Mouse (Mus musculus): ENCODE measurements around the gene Rap1b. TPM values are rescaled to one million over a fixed set of nuclear protein-coding genes. Genes with fewer than 3 reads are reported as not detected.

Gene Rap1b
- polyA plus RNA-seq, 1 experiment = not detected

DNA sequence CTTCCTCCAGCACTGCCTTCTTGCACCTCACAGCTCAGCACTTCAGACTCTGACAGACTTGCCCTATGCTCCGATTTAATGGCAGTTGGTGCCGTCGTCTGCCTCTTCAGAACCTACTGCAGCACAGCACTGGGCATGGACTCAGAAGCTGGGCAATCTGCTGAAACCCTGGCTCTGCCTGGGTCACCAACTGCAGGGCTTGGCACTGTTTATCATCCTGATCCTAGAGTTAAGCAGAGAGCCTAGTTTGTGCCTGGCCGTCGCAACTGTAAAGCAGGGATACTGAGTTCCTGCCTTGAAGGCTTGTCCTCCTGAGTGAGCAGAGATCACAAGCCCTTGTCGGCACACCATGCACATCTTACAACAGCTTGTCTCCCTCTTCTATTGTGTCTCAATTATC is 29.1 kb downstream of the Rap1b start:
- H3K4me3 ChIP-seq (ENCODE audit: insufficient read depth, low read depth, low read length) = no peak overlapping the region
- TF ChIP-seq CTCF (IDR thresholded peaks at IDR 0.05; ENCODE audit: insufficient read depth, low read depth, low read length) (no peak), POLR2A (IDR thresholded peaks at IDR 0.05; ENCODE audit: insufficient read depth, low read depth, low read length) (no peak)
- WGBS = 85% methylated on average over 6 of the region's 6 CpGs

DNA sequence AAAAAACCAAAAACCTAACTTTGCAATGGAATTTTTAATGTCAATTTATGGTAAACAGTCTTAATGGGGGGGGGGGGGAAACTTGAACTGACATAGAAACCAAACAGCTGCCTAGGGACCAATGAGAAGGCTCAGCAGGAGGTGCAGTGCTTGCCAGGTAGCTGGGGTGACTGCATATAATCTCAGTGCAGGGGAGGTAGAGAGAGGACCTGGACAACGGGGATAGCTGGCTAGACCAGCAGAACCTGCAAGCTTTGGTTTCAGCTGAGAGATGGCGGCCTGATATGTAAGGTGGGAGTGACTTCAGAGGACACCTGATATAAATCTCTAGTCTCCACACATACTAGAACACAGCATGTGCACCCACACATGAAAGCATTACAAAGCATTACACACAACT is 33.3 kb downstream of the Rap1b start:
- no peak for TF ChIP-seq POLR2A (IDR thresholded peaks at IDR 0.05; ENCODE audit: insufficient read depth, low read depth, low read length)
- no peak for TF ChIP-seq CTCF (IDR thresholded peaks at IDR 0.05; ENCODE audit: insufficient read depth, low read depth, low read length)
- 86% methylated on average over 2 of the region's 2 CpGs for WGBS
- H3K27ac ChIP-seq (ENCODE audit: insufficient read depth, low read depth, low read length) = no peak overlapping the region
- no peak overlapping the region for H3K4me3 ChIP-seq (ENCODE audit: insufficient read depth, low read depth, low read length)
- H3K4me1 ChIP-seq (ENCODE audit: control insufficient read depth, insufficient read depth, low read length) = no peaks in the 10 kb centered on the region

More for the DNA sequence above, 29.1 kb downstream of the Rap1b start:
- no peak overlapping the region for H3K27ac ChIP-seq (ENCODE audit: insufficient read depth, low read depth, low read length)
- 0 out of 2 replicates have a peak, but pooled peaks cover under 1% of the 10 kb centered on the region for H3K4me1 ChIP-seq (ENCODE audit: control insufficient read depth, insufficient read depth, low read length)

DNA sequence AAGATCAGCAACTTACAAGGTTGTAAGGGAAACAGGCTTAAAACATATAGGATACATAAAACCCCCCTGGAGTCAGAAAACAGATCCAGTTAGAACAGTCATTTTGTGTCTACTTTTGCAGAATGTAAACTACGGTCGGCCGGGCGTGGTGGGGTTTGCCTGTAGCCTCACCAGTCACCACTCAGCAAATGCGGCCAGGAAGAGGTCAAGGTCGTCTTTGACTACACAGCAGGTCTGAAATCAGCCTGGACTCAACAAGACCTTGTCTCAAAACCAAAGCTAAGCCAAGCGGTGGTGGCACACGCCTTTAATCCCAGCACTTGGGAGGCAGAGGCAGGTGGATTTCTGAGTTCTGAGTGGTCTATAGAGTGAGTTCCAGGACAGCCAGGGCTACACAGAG is 34.3 kb downstream of the Rap1b start:
- no peak overlapping the region for H3K27ac ChIP-seq (ENCODE audit: insufficient read depth, low read depth, low read length)
- H3K4me1 ChIP-seq (ENCODE audit: control insufficient read depth, insufficient read depth, low read length) = no peaks in the 10 kb centered on the region
- TF ChIP-seq CTCF (IDR thresholded peaks at IDR 0.05; ENCODE audit: insufficient read depth, low read depth, low read length) = no peak
- 96% methylated on average over 8 of the region's 8 CpGs for WGBS
- no peak overlapping the region for H3K4me3 ChIP-seq (ENCODE audit: insufficient read depth, low read depth, low read length)

DNA sequence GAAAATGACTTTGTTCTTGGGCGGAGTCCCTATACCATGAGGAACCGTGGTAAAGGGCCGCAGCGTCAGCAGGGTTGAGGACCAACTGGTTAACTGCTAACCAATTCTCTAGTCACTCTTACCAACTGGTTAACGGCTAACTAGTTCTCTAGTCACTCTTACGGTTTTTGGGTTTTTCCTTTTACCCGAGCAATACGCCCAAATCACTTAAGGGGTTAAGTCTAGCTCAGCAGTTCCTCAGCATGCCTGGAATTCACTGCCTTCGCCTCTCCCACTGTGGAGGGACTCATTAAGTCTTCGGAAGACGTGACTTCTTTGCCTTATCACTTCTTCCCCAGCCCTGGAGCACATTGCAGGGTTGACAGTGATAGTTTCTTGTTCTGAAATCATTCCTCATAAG is 35.3 kb downstream of the Rap1b start:
- H3K4me3 ChIP-seq (ENCODE audit: insufficient read depth, low read depth, low read length) = no peak overlapping the region
- TF ChIP-seq CTCF (IDR thresholded peaks at IDR 0.05; ENCODE audit: insufficient read depth, low read depth, low read length) (no peak), POLR2A (IDR thresholded peaks at IDR 0.05; ENCODE audit: insufficient read depth, low read depth, low read length) (no peak)
- WGBS = 81% methylated on average over 11 of the region's 11 CpGs
- H3K4me1 ChIP-seq (ENCODE audit: control insufficient read depth, insufficient read depth, low read length) = no peaks in the 10 kb centered on the region
- no peak overlapping the region for H3K27ac ChIP-seq (ENCODE audit: insufficient read depth, low read depth, low read length)

DNA sequence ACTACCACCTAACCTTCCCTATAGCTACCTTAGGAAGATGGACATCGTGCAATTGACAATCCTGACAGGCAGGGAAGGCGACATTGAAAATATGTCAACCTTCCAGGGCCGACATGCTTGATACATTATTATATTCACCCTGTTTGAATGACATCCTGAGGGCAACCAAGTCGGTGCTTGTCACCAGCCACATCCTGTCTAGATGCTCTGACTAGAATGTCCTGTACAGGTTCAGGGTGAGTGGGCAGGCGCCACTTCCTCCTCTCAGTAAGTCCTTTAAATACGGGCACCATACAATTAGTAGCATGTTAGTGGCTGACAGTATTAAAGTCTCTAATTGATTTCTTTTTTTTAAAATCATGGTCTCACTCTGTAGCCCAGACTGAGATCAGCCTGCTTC is 37.8 kb downstream of the Rap1b start:
- TF ChIP-seq POLR2A (IDR thresholded peaks at IDR 0.05; ENCODE audit: insufficient read depth, low read depth, low read length) = no peak
- TF ChIP-seq CTCF (IDR thresholded peaks at IDR 0.05; ENCODE audit: insufficient read depth, low read depth, low read length) = no peak
- WGBS = 80% methylated on average over 6 of the region's 6 CpGs
- no peak overlapping the region for H3K27ac ChIP-seq (ENCODE audit: insufficient read depth, low read depth, low read length)
- H3K4me1 ChIP-seq (ENCODE audit: control insufficient read depth, insufficient read depth, low read length) = no peaks in the 10 kb centered on the region
- no peak overlapping the region for H3K4me3 ChIP-seq (ENCODE audit: insufficient read depth, low read depth, low read length)

DNA sequence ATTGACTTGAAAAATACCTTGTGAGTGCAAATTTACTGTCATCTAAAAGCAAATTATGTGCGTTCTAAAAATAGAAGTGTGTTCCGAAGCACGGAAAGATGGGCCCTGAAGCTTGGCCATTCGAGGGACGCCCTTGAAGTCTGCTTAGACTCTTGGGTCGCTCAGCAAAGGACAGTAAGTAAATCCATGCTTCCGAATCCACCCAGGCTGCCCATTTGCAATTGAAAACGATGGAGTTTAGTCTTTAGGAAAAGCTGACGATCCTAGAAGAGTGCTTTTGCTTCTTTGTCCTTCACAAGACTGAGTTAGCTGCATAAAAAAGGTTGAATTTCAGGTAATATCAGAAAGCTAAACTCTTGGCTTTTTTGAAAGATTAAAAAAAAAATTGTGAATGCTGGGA is 39.9 kb downstream of the Rap1b start:
- no peak for TF ChIP-seq POLR2A (IDR thresholded peaks at IDR 0.05; ENCODE audit: insufficient read depth, low read depth, low read length)
- no peak for TF ChIP-seq CTCF (IDR thresholded peaks at IDR 0.05; ENCODE audit: insufficient read depth, low read depth, low read length)
- H3K4me3 ChIP-seq (ENCODE audit: insufficient read depth, low read depth, low read length) = no peak overlapping the region
- 59% methylated on average over 9 of the region's 9 CpGs for WGBS

DNA sequence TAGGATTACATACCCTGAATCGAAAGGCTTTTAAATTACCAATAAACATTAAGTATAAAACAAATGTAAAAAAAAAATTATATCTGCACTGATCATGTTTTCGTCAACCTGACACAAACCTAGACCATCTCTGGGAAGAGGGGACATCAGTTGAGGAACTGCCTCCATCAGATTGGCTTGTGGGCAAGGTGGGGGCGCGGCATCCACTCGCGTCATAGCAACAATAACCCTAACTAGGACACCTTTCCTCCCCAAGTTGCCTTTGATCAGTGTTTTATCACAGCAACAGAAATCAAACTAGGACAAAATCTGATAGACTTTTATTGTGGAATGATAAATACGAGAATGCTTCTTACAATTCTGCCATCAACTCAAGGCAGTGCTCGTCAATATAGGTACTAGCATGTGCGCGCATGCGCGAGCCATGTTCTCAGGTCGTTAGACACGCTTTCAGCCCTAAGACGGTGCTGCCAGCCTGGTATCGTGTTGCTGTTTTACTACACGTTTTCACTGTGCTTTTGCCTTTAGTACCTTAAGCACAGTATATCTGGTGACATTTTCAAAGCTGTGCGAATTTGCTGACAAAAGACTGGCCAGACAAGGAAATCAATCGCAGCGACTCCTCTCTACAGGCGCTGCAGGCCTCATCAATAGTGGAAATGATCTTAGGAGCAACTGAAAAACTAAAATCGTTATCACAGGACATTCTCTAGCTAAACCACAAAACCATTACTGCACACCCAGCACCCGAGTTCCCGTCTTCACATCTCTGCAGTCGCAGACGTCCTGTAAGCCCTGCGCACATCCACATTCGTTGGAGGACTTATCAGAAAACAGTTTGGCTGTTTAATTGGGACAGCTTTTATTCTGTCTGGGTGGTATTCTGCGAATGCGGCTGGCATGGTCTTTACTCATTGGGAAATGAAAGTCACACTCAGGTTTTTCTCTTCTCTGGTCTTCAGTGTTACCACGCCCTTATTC is 41.7 kb downstream of the Rap1b start:
- WGBS = 89% methylated on average over 31 of the region's 31 CpGs
- no peak overlapping the region for H3K4me3 ChIP-seq (ENCODE audit: insufficient read depth, low read depth, low read length)
- H3K4me1 ChIP-seq (ENCODE audit: control insufficient read depth, insufficient read depth, low read length) = no peaks in the 10 kb centered on the region
- TF ChIP-seq POLR2A (IDR thresholded peaks at IDR 0.05; ENCODE audit: insufficient read depth, low read depth, low read length) (no peak), CTCF (IDR thresholded peaks at IDR 0.05; ENCODE audit: insufficient read depth, low read depth, low read length) (no peak)
- H3K27ac ChIP-seq (ENCODE audit: insufficient read depth, low read depth, low read length) = no peak overlapping the region

More for the DNA sequence above, 39.9 kb downstream of the Rap1b start:
- Histone ChIP-seq H3K4me1 (ENCODE audit: control insufficient read depth, insufficient read depth, low read length) (no peaks in the 10 kb centered on the region), H3K27ac (ENCODE audit: insufficient read depth, low read depth, low read length) (no peak overlapping the region)

DNA sequence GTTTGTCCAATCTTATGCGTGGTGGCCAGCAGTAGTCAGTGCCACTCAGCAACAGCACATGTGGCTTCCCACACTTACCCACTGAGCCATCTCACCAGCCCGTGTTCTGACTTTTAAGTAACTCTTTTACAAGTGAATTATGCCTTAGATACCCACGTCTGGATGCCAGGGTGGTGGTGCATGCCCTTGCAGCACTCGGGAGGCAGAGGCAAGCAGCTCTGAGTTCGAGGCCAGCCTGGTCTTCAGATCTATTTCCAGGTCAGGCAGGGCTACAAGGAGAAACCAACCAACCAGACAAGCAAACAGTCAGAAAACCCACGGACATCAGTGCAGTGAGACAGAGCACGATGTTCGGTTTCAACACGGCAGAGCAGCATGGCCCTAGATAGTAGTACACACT is 43.9 kb downstream of the Rap1b start:
- Histone ChIP-seq H3K27ac (ENCODE audit: insufficient read depth, low read depth, low read length) (no peak overlapping the region), H3K4me1 (ENCODE audit: control insufficient read depth, insufficient read depth, low read length) (no peaks in the 10 kb centered on the region), H3K4me3 (ENCODE audit: insufficient read depth, low read depth, low read length) (no peak overlapping the region)
- TF ChIP-seq CTCF (IDR thresholded peaks at IDR 0.05; ENCODE audit: insufficient read depth, low read depth, low read length) (no peak), POLR2A (IDR thresholded peaks at IDR 0.05; ENCODE audit: insufficient read depth, low read depth, low read length) (no peak)
- 93% methylated on average over 9 of the region's 9 CpGs for WGBS

DNA sequence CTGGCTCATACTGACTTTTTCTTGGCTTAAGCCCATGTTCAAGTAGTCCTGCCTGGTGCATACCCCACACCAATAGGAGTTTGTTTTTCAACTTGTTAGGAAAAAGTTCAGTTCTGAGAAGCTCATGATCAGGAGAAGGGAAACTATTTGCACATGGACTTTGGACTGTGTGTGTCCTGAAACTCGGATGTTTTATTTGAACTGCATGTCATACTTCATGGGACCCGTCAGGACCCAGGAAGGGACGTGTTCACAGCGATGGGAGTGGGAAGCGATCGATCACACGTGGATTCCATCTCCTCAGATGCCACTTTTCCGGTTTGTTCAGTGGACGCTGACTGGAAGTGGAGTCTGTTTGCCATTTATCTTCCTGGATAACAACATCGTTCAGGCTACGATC is 46.0 kb downstream of the Rap1b start:
- no peak overlapping the region for H3K4me3 ChIP-seq (ENCODE audit: insufficient read depth, low read depth, low read length)
- WGBS = 93% methylated on average over 11 of the region's 11 CpGs
- no peak overlapping the region for H3K27ac ChIP-seq (ENCODE audit: insufficient read depth, low read depth, low read length)
- no peaks in the 10 kb centered on the region for H3K4me1 ChIP-seq (ENCODE audit: control insufficient read depth, insufficient read depth, low read length)
- no peak for TF ChIP-seq POLR2A (IDR thresholded peaks at IDR 0.05; ENCODE audit: insufficient read depth, low read depth, low read length)
- no peak for TF ChIP-seq CTCF (IDR thresholded peaks at IDR 0.05; ENCODE audit: insufficient read depth, low read depth, low read length)

All from olfactory bulb, adult 2 months (tissue).